Comparison of ENCODE assay signal across 7 mouse cellular contexts in the genomic region with DNA sequence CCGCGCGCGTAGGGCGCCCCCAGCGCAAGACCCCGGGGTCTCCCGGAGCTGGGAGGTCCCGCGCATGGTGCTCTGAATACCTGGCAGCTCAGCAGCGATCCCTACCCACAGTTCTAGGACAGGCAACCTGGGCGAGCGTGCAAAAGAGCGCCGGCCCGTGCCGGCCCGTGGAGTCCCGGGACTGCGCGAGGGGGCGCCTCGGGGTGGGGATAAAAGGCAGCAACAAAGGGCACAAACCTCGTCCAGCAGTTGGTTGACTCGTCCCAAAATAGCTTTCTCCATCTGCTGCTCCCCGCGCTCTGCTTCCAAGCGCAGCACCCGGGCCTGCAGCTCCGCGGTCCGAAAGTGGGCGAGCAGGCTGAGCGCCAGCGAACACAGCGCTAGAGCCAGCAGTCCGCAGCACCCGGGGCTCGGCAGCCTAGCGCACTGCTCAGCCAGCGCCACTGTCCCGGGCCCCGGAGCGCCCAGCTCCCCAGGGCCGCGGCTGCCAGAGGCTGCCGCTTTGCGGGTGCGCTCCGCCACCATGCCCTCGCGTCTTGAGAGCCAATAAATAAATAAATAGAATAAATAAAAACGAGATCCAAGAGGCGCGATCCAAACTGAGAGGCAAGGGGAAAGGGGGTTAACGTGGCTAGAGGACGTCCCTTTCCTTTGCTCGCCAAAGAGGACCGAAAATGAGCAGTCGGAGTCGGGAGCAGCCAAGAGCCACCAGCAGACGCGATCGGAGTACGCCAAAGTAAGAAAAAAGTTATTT. TPM values are rescaled to one million over a fixed set of nuclear protein-coding genes. Genes with fewer than 3 reads are reported as not detected.
DNase-seq lines count a peak whose midpoint lies in the region; ATAC-seq and TF ChIP-seq lines count a peak whose summit lies in the region.

No protein-coding gene starts in this region.

- peak overlapping the region; percentile 57 for H3K9ac ChIP-seq in embryonic facial prominence, embryonic 11.5 days (replicated peaks; ENCODE audit: low read length)
- H3K9ac ChIP-seq in midbrain, embryonic 15.5 days = peak overlapping the region; percentile 19; the same call in 1 of the 2 replicates
- H3K9ac ChIP-seq in stomach, postnatal 0 days (ENCODE audit: low read length) = peak overlapping the region; percentile 43

- H3K27me3 ChIP-seq in embryonic facial prominence, embryonic 11.5 days (ENCODE audit: control insufficient read depth, insufficient read depth, low read length) = peaks cover 18% of the 10 kb centered on the region
- H3K27me3 ChIP-seq in midbrain, embryonic 15.5 days (replicated peaks) = peaks cover 65% of the 10 kb centered on the region
- peaks cover 12% of the 10 kb centered on the region; the same call in 1 of the 2 replicates for H3K27me3 ChIP-seq in stomach, postnatal 0 days (ENCODE audit: control insufficient read depth, insufficient read depth, low read length)

- peak overlapping the region; percentile 80 for H3K4me2 ChIP-seq in embryonic facial prominence, embryonic 11.5 days (ENCODE audit: low read depth, low read length)
- H3K4me2 ChIP-seq in midbrain, embryonic 15.5 days = peak overlapping the region; percentile 77
- H3K4me2 ChIP-seq in stomach, postnatal 0 days (replicated peaks; ENCODE audit: low read depth) = peak overlapping the region; percentile 74

- no peak for TF ChIP-seq EP300 in stomach, postnatal 0 days (optimal IDR thresholded peaks at IDR 0.05)

- no peak overlapping the region for H3K27ac ChIP-seq in embryonic facial prominence, embryonic 11.5 days (replicated peaks; ENCODE audit: low read depth, low read length)
- no peak overlapping the region for H3K27ac ChIP-seq in midbrain, embryonic 15.5 days
- no peak overlapping the region for H3K27ac ChIP-seq in stomach, postnatal 0 days (replicated peaks)

- 0 out of 2 replicates have a peak, but pooled peaks have one; percentile 32 for ATAC-seq in embryonic facial prominence, embryonic 11.5 days (replicated peaks; ENCODE audit: insufficient number of reproducible peaks, low FRiP score, low TSS enrichment, low read depth)
- ATAC-seq in midbrain, embryonic 15.5 days (replicated peaks) = no peak; the same call in 1 of the 2 replicates
- ATAC-seq in stomach, postnatal 0 days (ENCODE audit: low FRiP score, low TSS enrichment) = no peak

- intact Hi-C loops in heart, postnatal 36 days (cut with DNase I) = loop anchor here (5.0 kb wide), 1 partner anchor 61 kb away; no protein-coding TSS in a partner anchor
- intact Hi-C loops in left cerebral cortex, postnatal 14 days (cut with DNase I) = loop anchor here (5.0 kb wide), 2 partner anchors 101 to 204 kb away; no protein-coding TSS in a partner anchor

- peak overlapping the region; percentile 37 for H3K4me3 ChIP-seq in embryonic facial prominence, embryonic 11.5 days (ENCODE audit: low read depth, low read length)
- H3K4me3 ChIP-seq in midbrain, embryonic 15.5 days = peak overlapping the region; percentile 37
- H3K4me3 ChIP-seq in stomach, postnatal 0 days (ENCODE audit: low read depth, low read length) = peak overlapping the region; percentile 45

- DNase-seq in urinary bladder, adult 2 months (ENCODE audit: low spot score) = peak; percentile 24
- no peak for DNase-seq in urinary bladder, postnatal 36 days (ENCODE audit: low spot score in 2 of 2)
- DNase-seq in embryonic facial prominence, embryonic 11.5 days (ENCODE audit: low spot score) = peak; percentile 72
- DNase-seq in heart, postnatal 36 days = peak; percentile 16 to 38
- peak; percentile 13 to 39 for DNase-seq in left cerebral cortex, postnatal 14 days (ENCODE audit: low spot score in 2 of 2)
- DNase-seq in stomach, postnatal 0 days (ENCODE audit: low spot score) = no peak

- no peaks in the 10 kb centered on the region; the same call in 1 of the 2 replicates for H3K9me3 ChIP-seq in embryonic facial prominence, embryonic 11.5 days (replicated peaks; ENCODE audit: control insufficient read depth, low read length)
- H3K9me3 ChIP-seq in midbrain, embryonic 15.5 days = no peaks in the 10 kb centered on the region
- H3K9me3 ChIP-seq in stomach, postnatal 0 days (ENCODE audit: control insufficient read depth, low read length) = no peaks in the 10 kb centered on the region

- H3K4me1 ChIP-seq in embryonic facial prominence, embryonic 11.5 days (ENCODE audit: control insufficient read depth, insufficient read depth, low read length) = peaks cover 4% of the 10 kb centered on the region
- peaks cover 24% of the 10 kb centered on the region for H3K4me1 ChIP-seq in midbrain, embryonic 15.5 days
- 0 out of 2 replicates have a peak, but pooled peaks cover 2% of the 10 kb centered on the region for H3K4me1 ChIP-seq in stomach, postnatal 0 days (replicated peaks; ENCODE audit: control insufficient read depth, insufficient read depth)

- no peaks in the 10 kb centered on the region for H3K36me3 ChIP-seq in embryonic facial prominence, embryonic 11.5 days (replicated peaks; ENCODE audit: control insufficient read depth, insufficient read depth, low read depth, low read length)
- H3K36me3 ChIP-seq in midbrain, embryonic 15.5 days (replicated peaks) = no peaks in the 10 kb centered on the region
- no peaks in the 10 kb centered on the region for H3K36me3 ChIP-seq in stomach, postnatal 0 days (ENCODE audit: control insufficient read depth, insufficient read depth, low read length)

- no peak; the same call in 1 of the 2 replicates for TF ChIP-seq CTCF in stomach, postnatal 0 days (IDR thresholded peaks at IDR 0.05; ENCODE audit: low read depth)

- WGBS in embryonic facial prominence, embryonic 11.5 days = under 1% methylated on average over 65 of the region's 65 CpGs
- WGBS in midbrain, embryonic 15.5 days = under 1% methylated on average over 65 of the region's 65 CpGs
- under 1% methylated on average over 65 of the region's 65 CpGs for WGBS in stomach, postnatal 0 days

RNA-seq across cellular contexts. Expression of gene Col13a1, which starts 0.6 kb away (rescaled TPM):
- polyA plus RNA-seq in urinary bladder, adult 2 months (2012; rRNA removed) = 0.40 and 0.52 TPM in 2 replicates
- polyA plus RNA-seq in embryonic facial prominence, embryonic 11.5 days (2014; fragmentation: Nextera tagmentation; extraction: Ambion mirVana) = 4.3 and 4.6 TPM in 2 replicates
- total RNA-seq in heart, postnatal 36 days (2021) = under 1 TPM; 0.65 to 0.97 TPM
- 1 to 10 TPM; 2.4 TPM for total RNA-seq in left cerebral cortex, postnatal 14 days (2021)
- polyA plus RNA-seq in midbrain, embryonic 15.5 days (2015; fragmentation: Nextera tagmentation; extraction: Ambion mirVana) = 1.9 and 2.9 TPM in 2 replicates
- polyA plus RNA-seq in stomach, postnatal 0 days (2015; fragmentation: Nextera tagmentation; extraction: Ambion mirVana) = 2.3 and 3.3 TPM in 2 replicates

Comparison
In these comparisons a context has a peak if more than half of its experiments do, and no peak if none do; other contexts are left out.
1. DNase-seq: peak in urinary bladder, adult 2 months (single experiment), embryonic facial prominence, embryonic 11.5 days (single experiment), heart, postnatal 36 days (2 of 2) and left cerebral cortex, postnatal 14 days (2 of 2); none in urinary bladder, postnatal 36 days (0 of 2) and stomach, postnatal 0 days (single experiment).
2. Peak in every context shown above with its lines, with median percentiles within 50 percentile points of each other: H3K4me2 ChIP-seq, H3K4me3 ChIP-seq and H3K9ac ChIP-seq.